In genomic region chr9:26422897-26423823, GRCm38 (mm10) we compare ENCODE assay signal across 24 mouse cellular contexts.
DNase-seq lines count a peak whose midpoint lies in the region; ATAC-seq lines count a peak whose summit lies in the region.
"Had no signal": no experiment of that assay in that cellular context is flagged by ENCODE, and none has a peak within 500 bp of the region (broad histone marks: within the 10 kb centered on the region; RNA-seq: fewer than 3 reads in every experiment).

No protein-coding gene starts in this region.

- peak; percentile 7 for DNase-seq in embryo, embryonic 10.5 days (ENCODE audit: low spot score)
- no peak for DNase-seq in embryo, embryonic 10 days (ENCODE audit: low spot score)
- peak; percentile 13 for DNase-seq in neural tube, embryonic 11.5 days (ENCODE audit: low spot score)
- no peak for DNase-seq in neural tube, embryonic 10.5 days (ENCODE audit: extremely low spot score, low spot score)
- DNase-seq in thymus, postnatal 14 days = no peak
- no peak for DNase-seq in heart, embryonic 10.5 days (ENCODE audit: low spot score)
- DNase-seq: adrenal gland, postnatal 36 days; cerebellum, adult 11 months; cerebellum, postnatal 10 days; gastrocnemius, postnatal 14 days; heart, adult 11 months; heart, postnatal 10 days; left cerebral cortex, postnatal 4 days; lung, postnatal 4 days; thymus, postnatal 36 days had no signal

- no peaks in the 10 kb centered on the region for H3K4me1 ChIP-seq in neural tube, embryonic 11.5 days (ENCODE audit: control insufficient read depth, insufficient read depth, low read length)
- H3K4me1 ChIP-seq in neural tube, embryonic 12.5 days = no peaks in the 10 kb centered on the region
- H3K4me1 ChIP-seq in heart, embryonic 10.5 days = no peaks in the 10 kb centered on the region
- H3K4me1 ChIP-seq: embryonic facial prominence, embryonic 15.5 days; heart, embryonic 12.5 days; limb, embryonic 15.5 days; lung, embryonic 15.5 days; stomach, embryonic 15.5 days had no signal

- H3K36me3 ChIP-seq in neural tube, embryonic 11.5 days (ENCODE audit: control insufficient read depth, insufficient read depth, low read length) = no peaks in the 10 kb centered on the region
- no peaks in the 10 kb centered on the region for H3K36me3 ChIP-seq in neural tube, embryonic 12.5 days
- H3K36me3 ChIP-seq in heart, embryonic 10.5 days = no peaks in the 10 kb centered on the region
- H3K36me3 ChIP-seq: embryonic facial prominence, embryonic 15.5 days; heart, embryonic 12.5 days; limb, embryonic 15.5 days; lung, embryonic 15.5 days; stomach, embryonic 15.5 days had no signal

- ATAC-seq in neural tube, embryonic 11.5 days (ENCODE audit: insufficient read depth, low FRiP score, low TSS enrichment) = peak; percentile 57
- ATAC-seq in neural tube, embryonic 12.5 days (ENCODE audit: low FRiP score, low read depth) = peak; percentile 34
- ATAC-seq: forebrain, embryonic 14.5 days; intestine, postnatal 0 days had no signal

- no peaks in the 10 kb centered on the region for H3K27me3 ChIP-seq in neural tube, embryonic 11.5 days (ENCODE audit: control insufficient read depth, insufficient read depth, low read length)
- no peaks in the 10 kb centered on the region for H3K27me3 ChIP-seq in neural tube, embryonic 12.5 days (replicated peaks)
- no peaks in the 10 kb centered on the region for H3K27me3 ChIP-seq in heart, embryonic 10.5 days (ENCODE audit: insufficient read depth, poor library complexity, severe bottlenecking)
- H3K27me3 ChIP-seq: embryonic facial prominence, embryonic 15.5 days; heart, embryonic 12.5 days; limb, embryonic 15.5 days; lung, embryonic 15.5 days; stomach, embryonic 15.5 days had no signal

- no peak overlapping the region for H3K4me3 ChIP-seq in neural tube, embryonic 11.5 days (ENCODE audit: low read depth, low read length)
- H3K4me3 ChIP-seq in neural tube, embryonic 12.5 days = no peak overlapping the region
- no peak overlapping the region for H3K4me3 ChIP-seq in heart, embryonic 10.5 days
- H3K4me3 ChIP-seq: embryonic facial prominence, embryonic 15.5 days; heart, embryonic 12.5 days; limb, embryonic 15.5 days; lung, embryonic 15.5 days; stomach, embryonic 15.5 days had no signal

- H3K27ac ChIP-seq in neural tube, embryonic 11.5 days (ENCODE audit: low read depth, low read length) = peak overlapping the region; percentile 24; the same call in 1 of the 2 replicates
- no peak overlapping the region for H3K27ac ChIP-seq in neural tube, embryonic 12.5 days
- no peak overlapping the region for H3K27ac ChIP-seq in heart, embryonic 10.5 days
- H3K27ac ChIP-seq: embryonic facial prominence, embryonic 15.5 days; limb, embryonic 15.5 days; liver, embryonic 14.5 days; lung, embryonic 15.5 days; stomach, embryonic 15.5 days had no signal

- no peak overlapping the region for H3K4me2 ChIP-seq in neural tube, embryonic 11.5 days (ENCODE audit: low read depth)
- no peak overlapping the region for H3K4me2 ChIP-seq in neural tube, embryonic 12.5 days (replicated peaks)
- H3K4me2 ChIP-seq: embryonic facial prominence, embryonic 15.5 days; heart, embryonic 12.5 days; limb, embryonic 15.5 days; lung, embryonic 15.5 days; stomach, embryonic 15.5 days had no signal

- H3K9ac ChIP-seq in neural tube, embryonic 11.5 days (ENCODE audit: low read length) = no peak overlapping the region
- H3K9ac ChIP-seq in neural tube, embryonic 12.5 days = no peak overlapping the region
- H3K9ac ChIP-seq: embryonic facial prominence, embryonic 15.5 days; heart, embryonic 12.5 days; limb, embryonic 15.5 days; liver, embryonic 14.5 days; lung, embryonic 15.5 days; stomach, embryonic 15.5 days had no signal

- no peaks in the 10 kb centered on the region for H3K9me3 ChIP-seq in neural tube, embryonic 11.5 days (ENCODE audit: control insufficient read depth, low read length)
- no peaks in the 10 kb centered on the region for H3K9me3 ChIP-seq in neural tube, embryonic 12.5 days
- no peaks in the 10 kb centered on the region for H3K9me3 ChIP-seq in heart, embryonic 10.5 days
- H3K9me3 ChIP-seq: embryonic facial prominence, embryonic 15.5 days; heart, embryonic 12.5 days; limb, embryonic 15.5 days; lung, embryonic 15.5 days; stomach, embryonic 15.5 days had no signal

- 30% methylated on average over 11 of the region's 11 CpGs for WGBS in neural tube, embryonic 11.5 days
- WGBS in neural tube, embryonic 12.5 days = 31% methylated on average over 11 of the region's 11 CpGs
- WGBS in heart, embryonic 10.5 days = 61% methylated on average over 11 of the region's 11 CpGs

Comparison
In these comparisons a context has a peak if more than half of its experiments do, and no peak if none do; other contexts are left out.
1. DNase-seq: peak in embryo, embryonic 10.5 days (single experiment) and neural tube, embryonic 11.5 days (single experiment); none in embryo, embryonic 10 days (single experiment), neural tube, embryonic 10.5 days (single experiment), thymus, postnatal 14 days (single experiment) and heart, embryonic 10.5 days (single experiment).